Mouse (Mus musculus) heart, adult 11 months (tissue): Measurements from ENCODE around the gene Glra4.
"Not testable (repeated sequence)": the region's sequence is repeated elsewhere in the genome, so short reads cannot be mapped to it uniquely, and the experiment has no call there.

Experiments
- DNase-seq: peaks from one replicate; pipeline ENCODE4 v3.0.0; 2022

Glra4 gene

GRCm38 (mm10) chrX:136714742-136715474 is 65.0 kb downstream of the Glra4 start:
- not testable (repeated sequence) for DNase-seq

GRCm38 (mm10) chrX:136708782-136709181 is 71.2 kb downstream of the Glra4 start:
- DNase-seq, result no peak

- peak; percentile 89 for DNase-seq
These were observed 71.7 kb downstream of the Glra4 start for GRCm38 (mm10) chrX:136708168-136708681.
